Mouse (Mus musculus) lung, postnatal 36 days (tissue): ENCODE measurements around the gene Hdgfl3.

Experiments
- DNase-seq: peaks from one replicate; pipeline ENCODE4 v3.0.0; 2022; ENCODE audit warnings: mixed read lengths

Hdgfl3 gene

GRCm38 (mm10) chr7:81899361-81899760 lies 34.9 kb downstream of the Hdgfl3 start:
- DNase-seq, result no peak

- DNase-seq, result no peak
Observed at GRCm38 (mm10) chr7:81885128-81885527, 49.1 kb downstream of the Hdgfl3 start.

- DNase-seq, result no peak
Observed at GRCm38 (mm10) chr7:81881600-81881999, 52.7 kb downstream of the Hdgfl3 start.

- DNase-seq, result no peak
Observed at GRCm38 (mm10) chr7:81880797-81881196, 53.5 kb downstream of the Hdgfl3 start.

- DNase-seq, result no peak
Observed at GRCm38 (mm10) chr7:81880286-81880685, 54.0 kb downstream of the Hdgfl3 start.

GRCm38 (mm10) chr7:81875372-81875771 lies 58.9 kb downstream of the Hdgfl3 start:
- no peak for DNase-seq

GRCm38 (mm10) chr7:81874636-81875035 lies 59.6 kb downstream of the Hdgfl3 start:
- peak; percentile 83 for DNase-seq

GRCm38 (mm10) chr7:81873807-81874206 lies 60.5 kb downstream of the Hdgfl3 start:
- DNase-seq, result no peak

- no peak for DNase-seq
Observed at GRCm38 (mm10) chr7:81872493-81873013, 61.7 kb downstream of the Hdgfl3 start.

GRCm38 (mm10) chr7:81868158-81868557 lies 66.1 kb downstream of the Hdgfl3 start:
- peak; percentile 85 for DNase-seq

GRCm38 (mm10) chr7:81867231-81867930 lies 66.9 kb downstream of the Hdgfl3 start:
- no peak for DNase-seq

GRCm38 (mm10) chr7:81865937-81866336 lies 68.3 kb downstream of the Hdgfl3 start:
- DNase-seq, result no peak

- no peak for DNase-seq
Observed at GRCm38 (mm10) chr7:81864552-81864951, 69.7 kb downstream of the Hdgfl3 start.

- DNase-seq, result peak; percentile 77
Observed at GRCm38 (mm10) chr7:81862587-81863583, 71.4 kb downstream of the Hdgfl3 start.

GRCm38 (mm10) chr7:81861921-81862320 lies 72.4 kb downstream of the Hdgfl3 start:
- no peak for DNase-seq

GRCm38 (mm10) chr7:81861461-81861860 lies 72.8 kb downstream of the Hdgfl3 start:
- DNase-seq, result no peak

- DNase-seq, result no peak
Observed at GRCm38 (mm10) chr7:81860996-81861395, 73.3 kb downstream of the Hdgfl3 start.

- peak; percentile 68 for DNase-seq
Observed at GRCm38 (mm10) chr7:81860071-81860470, 74.2 kb downstream of the Hdgfl3 start.

GRCm38 (mm10) chr7:81858968-81859721 lies 75.1 kb downstream of the Hdgfl3 start, which contains the start of gene Tm6sf1:
Gene Tm6sf1 (plus strand): TSS chr7:81859001.
- DNase-seq, result peak; percentile 68

GRCm38 (mm10) chr7:81858236-81858635 lies 76.0 kb downstream of the Hdgfl3 start:
- no peak for DNase-seq

GRCm38 (mm10) chr7:81856221-81856620 lies 78.1 kb downstream of the Hdgfl3 start:
- DNase-seq, result no peak

- DNase-seq, result no peak
Observed at GRCm38 (mm10) chr7:81855694-81856093, 78.6 kb downstream of the Hdgfl3 start, which contains the start of gene Gm10160. Gene Gm10160 (minus strand): TSS chr7:81855794.
